Mouse (Mus musculus): ENCODE data around the gene Hcn3.

Gene Hcn3

DNA sequence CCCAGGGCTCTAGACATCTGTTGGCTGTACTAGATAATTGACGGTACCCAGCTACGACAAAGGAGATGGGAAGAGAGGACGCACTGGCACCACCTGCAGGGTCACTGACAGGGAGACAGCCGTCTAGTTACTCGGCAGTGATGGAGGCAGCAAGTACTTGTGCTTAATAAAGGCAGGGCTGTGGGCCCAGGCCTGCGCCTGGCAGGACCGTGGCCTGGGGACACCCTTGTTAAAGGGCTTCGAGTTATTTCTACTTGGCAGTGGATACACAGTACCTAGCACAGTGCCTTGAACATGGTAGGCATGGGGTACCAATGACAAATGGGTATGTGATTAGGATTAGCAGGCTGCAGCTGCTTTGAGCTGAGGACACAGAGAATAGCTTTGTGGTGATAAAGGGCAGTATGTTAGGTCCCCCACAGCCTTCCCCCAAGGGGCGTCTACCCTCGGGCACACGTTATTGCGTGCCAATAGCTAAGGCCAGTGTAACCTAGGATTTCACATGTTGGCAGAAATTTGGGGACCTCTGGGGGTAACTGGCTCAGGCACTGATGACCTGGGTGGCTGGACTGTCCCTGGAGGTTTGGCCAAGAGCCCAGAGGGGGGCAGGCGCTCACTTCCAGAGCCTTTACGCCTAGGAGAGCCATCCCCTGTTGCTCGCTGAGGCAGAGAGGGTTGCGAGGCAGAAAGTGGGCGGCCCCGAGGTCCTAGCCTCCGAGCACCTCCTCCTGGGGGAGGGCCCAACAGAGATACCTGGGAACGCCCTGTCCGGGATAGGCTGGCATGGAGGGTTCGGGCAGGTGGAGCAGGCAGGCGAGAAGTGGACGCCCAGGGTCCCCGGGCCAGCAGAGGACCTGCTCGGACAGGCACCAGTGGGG, 12.7 kb downstream of the Hcn3 start:
- DNase-seq (ENCODE audit: low spot score in 2 of 2): no peak

DNA sequence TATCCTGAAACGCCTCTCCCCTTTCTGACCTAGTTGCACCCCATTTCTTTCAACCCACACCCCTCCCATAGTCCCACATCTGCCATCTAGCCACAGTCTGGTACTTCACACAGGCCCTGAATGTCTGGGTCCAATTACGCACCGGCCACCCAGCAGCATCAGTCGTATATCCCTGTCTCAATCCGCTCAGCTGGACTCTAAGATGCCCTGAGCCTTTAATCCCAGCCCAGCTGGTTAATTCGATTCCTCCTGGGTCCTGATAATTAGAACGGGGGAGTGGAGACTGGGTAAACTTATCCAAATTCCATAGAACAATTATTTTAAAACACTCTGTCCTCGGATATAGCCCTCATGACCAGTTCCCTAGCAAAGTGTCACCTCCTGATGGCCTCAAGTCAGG, 14.4 kb downstream of the Hcn3 start:
- no peak for DNase-seq (ENCODE audit: low spot score in 2 of 2)

DNA sequence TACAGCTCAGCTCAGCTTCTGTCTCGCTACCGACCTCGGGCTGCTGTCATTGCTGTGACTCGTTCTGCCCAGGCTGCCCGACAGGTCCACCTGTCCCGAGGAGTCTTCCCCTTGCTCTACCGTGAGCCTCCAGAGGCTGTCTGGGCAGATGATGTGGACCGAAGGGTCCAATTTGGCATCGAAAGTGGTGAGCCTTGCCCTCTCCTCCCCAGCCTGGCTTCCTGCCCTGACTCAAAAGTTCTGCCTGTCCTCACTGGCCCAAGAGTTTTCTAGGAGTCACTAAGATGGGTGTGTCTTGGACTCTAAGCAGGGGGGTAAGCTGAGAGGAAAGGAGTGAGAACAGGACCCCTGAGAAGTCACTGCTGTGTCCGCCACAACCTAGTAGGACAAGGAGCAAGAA, 15.2 kb downstream of the Hcn3 start:
- DNase-seq (ENCODE audit: low spot score in 2 of 2): no peak

DNA sequence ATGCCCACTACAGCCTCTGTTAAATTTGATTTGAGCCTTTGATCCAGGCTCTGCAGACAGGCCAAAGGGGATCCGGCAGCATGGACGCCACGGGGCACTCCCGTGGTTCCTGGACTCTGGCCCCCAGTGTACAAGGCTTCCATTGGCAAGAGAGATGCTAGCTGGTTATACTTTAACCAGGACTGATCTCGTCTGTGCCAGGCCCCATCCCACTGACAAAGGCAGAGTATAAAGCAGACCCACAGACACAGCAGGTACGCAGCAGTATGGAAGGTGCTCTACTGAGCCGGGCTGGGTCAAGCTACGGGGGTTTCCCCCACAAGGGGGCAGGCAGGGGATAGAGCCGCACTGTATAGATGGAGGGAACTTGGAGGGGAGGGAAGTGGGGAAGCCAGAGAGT, 23.6 kb downstream of the Hcn3 start:
- no peak for DNase-seq (ENCODE audit: low spot score in 2 of 2)

DNA sequence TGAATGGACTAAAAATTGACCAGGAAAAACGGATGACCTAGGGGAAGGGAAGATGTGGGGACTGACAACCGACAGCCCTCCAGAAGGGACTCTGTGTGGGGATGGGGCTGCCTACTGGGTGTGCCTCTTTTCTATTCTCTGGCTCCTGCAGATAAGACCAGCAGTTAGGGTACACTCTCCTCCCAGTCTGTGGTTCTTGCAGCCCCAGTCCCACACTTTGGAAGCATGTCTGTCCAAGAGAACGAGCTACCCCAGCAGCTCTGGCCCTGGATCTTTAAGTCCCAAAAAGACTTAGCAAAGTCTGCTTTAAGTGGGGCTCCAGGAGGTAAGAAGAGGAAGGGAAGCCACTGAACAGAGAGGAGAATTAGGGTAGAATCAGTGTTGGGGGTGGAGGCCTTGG, 24.0 kb downstream of the Hcn3 start, which contains the start of gene Pklr:
TSS of gene Pklr (plus strand) at position 185 of the 400 bp plus-strand sequence.
- DNase-seq (ENCODE audit: low spot score in 2 of 2): no peak

DNA sequence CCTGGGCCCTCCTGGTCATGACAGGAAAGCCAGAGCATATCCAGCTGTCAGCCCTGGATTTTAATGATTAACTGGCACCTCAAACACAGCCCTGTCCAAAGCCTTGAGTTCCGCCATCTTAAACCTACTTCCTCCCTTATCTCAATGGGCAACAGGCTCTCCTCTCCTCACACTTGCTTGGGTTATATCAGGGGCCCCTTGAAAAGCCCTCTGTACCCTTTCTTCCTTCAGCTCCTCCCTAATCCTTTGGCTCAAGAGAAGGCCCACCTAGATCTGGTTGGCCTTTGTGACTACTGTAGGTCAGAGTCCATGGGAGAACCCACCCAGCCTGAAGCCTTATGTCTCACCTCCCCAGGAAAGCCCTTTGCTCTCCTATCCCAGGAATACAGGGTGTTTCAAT, 26.2 kb downstream of the Hcn3 start:
- DNase-seq (ENCODE audit: low spot score in 2 of 2): no peak

DNA sequence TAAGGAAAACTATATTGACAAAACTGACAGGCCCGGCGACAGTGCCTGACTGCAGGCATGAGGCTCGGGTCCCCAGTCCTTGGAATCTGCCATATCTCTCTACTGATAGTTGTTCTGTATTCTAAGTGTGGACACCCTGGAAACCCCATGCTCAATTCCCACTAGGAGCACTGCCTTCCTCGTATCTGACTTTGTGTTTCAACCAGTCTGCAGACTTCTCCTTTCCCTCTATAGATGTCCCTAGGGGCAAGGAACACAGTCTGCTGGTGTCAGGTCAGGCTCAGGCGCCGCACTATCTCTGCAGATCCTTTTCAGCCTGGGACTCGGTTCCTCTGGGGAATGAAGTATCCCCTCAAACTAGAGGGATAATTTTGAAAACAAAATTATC, 26.9 kb downstream of the Hcn3 start:
- DNase-seq (ENCODE audit: low spot score in 2 of 2): no peak

DNA sequence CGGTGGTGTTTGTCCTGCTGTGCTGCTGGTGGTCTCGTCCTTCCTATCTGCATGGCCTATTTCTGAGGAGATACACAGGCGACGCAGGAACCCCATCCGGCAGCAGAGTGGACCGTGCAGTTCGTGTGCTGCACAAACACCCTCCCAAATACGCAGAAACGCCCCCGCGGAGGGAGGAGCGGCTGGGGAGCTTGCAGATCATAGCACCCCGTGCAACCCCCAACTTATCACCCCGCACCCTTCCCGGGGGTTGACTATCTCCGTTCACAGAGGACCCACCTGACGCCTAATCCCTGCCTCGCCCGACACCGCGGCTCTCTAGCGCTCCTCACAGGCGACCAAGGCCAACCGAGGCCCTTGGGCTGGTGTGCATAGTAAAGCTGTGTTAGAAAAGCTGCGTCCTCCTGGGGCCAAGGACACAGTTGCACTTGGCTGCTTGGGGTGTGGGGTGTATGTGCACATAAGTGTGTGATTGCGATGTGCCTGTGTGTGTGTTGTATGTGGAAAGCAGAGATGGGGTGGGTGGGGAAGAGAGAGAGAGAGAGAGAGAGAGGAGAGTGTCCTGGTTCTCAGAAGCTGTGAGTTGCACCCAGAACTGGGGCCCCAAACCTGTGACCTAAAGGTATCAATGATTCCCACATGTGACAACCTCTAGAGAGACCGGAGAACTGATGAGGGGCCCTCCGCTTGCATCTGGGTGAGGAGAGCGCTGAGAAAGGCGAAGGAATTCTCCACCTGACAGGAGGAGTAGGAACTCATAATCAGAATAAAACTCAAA, 27.5 kb downstream of the Hcn3 start:
- DNase-seq (ENCODE audit: low spot score in 2 of 2): peak in 1 of 2 experiments; percentile 63

DNA sequence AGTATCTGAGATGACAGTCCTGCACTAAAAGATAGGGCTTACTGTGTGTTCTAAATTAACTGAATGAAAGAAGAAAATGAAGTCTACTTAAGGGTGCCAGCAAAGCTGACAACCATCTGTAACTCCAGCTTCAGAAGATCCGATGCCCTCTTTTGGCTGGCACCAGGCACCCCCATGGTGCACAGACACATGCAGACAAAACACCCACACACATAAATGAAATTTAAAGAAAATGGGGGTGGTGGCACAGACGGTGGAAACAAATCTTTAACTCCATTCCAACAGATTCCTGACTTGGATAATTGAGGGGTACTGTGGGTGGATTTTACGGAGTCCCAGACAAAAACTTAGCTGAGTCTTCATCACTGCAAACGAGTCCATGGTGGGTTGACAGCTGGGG, 28.2 kb downstream of the Hcn3 start:
- no peak for DNase-seq (ENCODE audit: low spot score in 2 of 2)

DNA sequence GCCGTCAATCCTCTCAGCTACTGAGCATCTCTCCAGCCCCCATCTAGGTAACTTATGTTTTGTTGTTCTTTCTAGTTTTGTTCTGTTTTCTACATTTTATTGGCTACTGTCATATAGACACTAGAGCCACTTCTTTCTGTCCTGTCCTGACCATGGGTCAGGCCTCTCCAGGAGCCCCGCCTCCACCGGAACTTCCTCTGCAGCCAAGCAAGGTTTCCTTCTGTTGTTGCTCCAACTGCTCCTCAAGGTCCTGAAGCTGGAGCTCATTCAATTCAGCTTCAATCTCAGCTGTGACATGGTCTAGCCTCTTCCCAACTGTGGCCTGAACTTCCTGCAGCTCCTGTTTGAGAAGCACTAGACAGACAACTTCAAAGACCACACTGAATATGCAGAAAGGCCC, 30.1 kb downstream of the Hcn3 start:
- no peak for DNase-seq (ENCODE audit: low spot score in 2 of 2)

DNA sequence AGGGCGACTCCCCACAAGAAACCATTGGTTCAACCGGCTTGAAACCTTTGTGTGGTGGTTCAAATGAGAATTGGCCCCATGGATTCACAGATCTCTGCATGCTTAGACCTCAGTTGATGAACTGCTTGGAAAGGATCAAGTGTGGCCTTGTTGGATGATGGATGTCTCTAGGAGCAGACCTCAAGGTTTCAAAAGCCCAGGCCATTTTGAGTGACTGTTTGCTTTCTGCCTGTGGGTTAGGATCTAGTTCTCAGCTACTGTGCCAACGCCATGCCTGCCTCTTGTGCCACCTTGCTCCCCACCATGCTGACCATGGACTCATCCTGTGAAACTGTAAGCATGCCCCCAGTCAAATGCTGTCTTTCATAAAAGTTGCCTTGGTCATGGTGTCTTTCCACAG, 34.0 kb downstream of the Hcn3 start:
- DNase-seq (ENCODE audit: low spot score in 2 of 2): no peak

DNA sequence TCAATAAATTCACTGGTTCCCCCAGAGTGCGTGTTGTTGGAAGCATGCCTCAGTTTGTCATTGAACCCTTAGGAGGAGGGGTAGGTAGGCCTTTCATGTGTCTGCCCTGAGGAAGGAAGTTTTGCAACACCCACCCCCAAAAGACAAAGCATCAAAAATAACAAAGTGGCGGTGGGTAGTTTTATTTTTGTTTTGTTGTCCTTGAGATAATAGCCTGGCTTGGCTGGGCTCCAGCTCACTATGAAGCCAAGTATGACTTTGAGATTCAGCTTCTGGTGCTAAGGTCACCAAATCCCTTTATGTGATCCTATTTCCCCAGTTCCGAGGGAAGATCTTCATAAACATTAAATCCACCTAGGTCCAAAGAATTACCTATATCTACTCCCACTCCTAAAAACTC, 35.8 kb downstream of the Hcn3 start:
- DNase-seq (ENCODE audit: low spot score in 2 of 2): no peak

DNA sequence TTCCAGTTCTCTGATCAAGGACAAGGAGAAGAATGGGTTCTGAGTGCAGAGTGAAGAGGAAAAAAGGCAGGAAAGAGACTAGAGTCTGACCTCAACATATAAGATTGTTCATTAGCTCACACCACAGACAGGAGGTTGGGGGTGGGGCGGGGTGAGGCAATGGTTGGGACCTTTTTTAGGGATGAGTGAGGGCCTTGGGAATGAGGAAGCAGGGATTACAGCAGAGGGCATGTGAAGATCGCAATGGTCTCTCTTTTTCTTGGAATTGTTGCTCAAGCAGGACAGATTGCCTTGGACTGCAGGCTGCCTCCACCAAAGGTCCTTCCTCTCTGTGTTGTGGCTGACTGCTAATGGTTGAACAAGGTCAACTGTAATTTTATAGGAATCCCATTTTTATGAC, 36.7 kb downstream of the Hcn3 start:
- DNase-seq (ENCODE audit: low spot score in 2 of 2): peak; percentile 52 to 66

DNA sequence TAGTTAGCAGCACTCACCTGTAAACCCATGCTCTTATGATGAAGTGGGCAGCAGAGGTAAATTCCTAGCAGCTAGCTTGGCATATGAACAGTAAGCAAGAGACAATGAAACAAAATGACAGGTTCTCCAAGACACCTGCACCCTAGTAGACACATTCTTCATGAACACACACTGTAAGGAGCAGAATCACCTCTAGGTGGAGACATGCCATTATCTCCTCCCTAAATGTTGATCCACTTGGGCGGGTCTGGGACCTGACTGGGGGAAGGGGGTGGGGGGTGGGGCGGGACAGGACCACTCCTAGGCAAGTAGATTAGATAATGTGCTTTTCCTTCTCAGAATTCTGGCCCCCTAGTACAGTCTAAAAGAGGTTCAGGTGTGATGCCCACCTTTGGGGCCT, 44.5 kb downstream of the Hcn3 start:
- DNase-seq (ENCODE audit: low spot score in 2 of 2): no peak

DNA sequence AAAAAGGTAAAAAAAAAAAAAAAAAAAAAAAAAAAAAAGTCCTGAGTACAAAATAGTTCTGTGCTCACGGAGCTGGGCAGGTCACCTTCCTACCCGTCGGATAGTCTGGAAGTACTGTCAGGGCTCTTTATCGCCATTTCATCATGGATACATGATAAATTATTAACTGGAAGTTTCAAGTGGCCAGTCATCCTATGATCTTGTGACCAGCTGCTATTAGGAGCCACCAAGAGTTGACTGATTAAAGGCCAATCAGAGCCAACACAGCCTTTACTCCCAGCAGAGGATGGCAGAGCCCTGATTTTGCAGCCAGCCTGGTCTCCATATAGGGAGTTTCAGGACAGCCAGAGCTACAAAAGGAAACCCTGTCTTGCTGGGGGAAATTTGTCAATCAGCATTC, 46.9 kb downstream of the Hcn3 start:
- DNase-seq (ENCODE audit: low spot score in 2 of 2): no peak

DNA sequence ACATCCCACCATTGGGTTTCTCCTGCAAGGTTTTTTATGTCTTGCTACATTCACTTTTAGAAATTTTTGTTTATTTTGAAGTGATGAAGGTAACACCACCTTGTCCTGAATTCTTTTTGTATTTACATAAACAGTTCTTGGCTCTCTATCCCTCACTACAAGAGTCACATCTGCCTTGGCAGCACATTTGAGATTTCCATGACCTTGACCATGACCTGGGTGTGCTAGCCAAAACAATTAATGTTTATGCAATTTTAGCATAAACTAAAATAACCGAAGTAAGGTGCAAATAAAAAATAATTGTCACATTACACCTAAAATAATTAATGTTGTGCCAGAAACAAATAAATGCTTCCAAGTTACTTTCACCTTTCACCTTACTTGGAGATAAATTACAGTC, 51.9 kb downstream of the Hcn3 start:
- no peak for DNase-seq (ENCODE audit: low spot score in 2 of 2)

DNA sequence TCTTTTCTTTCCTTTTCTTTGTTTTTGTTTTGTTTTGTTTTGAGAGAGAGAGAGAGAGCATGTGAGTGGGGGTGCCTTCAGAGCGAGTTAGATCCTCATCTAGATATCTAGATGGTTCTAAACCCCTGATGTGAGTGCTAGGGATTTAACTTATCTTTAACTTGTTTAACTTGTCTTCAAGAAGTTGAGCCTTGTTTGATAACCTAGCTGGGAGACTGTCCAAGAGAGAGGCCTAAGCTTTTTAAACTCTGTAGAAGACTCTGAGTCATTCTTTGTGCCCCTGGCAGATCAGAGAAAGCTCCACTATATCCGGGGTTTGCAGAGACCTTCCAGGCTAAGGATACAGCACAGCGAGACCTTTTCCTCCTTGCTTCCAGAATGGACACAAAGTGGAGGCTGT, 52.5 kb downstream of the Hcn3 start:
- DNase-seq (ENCODE audit: low spot score in 2 of 2): no peak

DNA sequence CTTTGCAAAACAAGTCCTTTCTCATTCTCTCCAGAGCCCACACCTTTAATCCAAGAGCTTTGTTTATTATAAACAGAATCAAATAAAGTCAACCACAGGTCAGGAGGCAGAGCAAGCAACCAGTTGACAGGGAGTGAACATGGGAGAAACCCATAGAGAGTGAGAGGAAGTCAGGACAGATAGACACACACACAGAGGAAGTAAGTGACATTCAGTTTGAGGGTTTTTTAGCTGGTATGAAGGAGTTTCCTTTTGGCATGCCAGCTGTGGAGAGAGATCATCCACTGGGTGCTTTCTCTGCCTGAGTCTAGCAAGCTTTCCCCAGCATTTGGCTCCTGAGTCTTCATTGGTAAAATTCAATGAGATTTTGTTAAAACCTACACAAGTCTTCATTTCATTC, 53.1 kb downstream of the Hcn3 start:
- no peak for DNase-seq (ENCODE audit: low spot score in 2 of 2)

DNA sequence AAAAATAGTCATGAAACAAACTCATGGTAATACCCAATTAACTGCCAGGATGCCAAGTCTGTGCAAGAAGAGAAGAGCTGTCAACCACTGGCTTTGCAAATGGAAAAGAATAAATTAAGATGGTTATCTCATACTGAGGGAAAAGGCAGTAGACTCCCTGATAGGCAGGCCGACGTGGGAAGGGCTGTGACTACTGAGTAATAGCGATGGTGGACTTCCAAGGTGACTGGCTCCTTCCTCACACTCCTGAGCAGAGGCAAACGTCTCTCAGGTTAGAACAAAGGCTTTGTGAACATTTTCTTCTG, 56.8 kb downstream of the Hcn3 start:
- no peak for DNase-seq (ENCODE audit: low spot score in 2 of 2)

DNA sequence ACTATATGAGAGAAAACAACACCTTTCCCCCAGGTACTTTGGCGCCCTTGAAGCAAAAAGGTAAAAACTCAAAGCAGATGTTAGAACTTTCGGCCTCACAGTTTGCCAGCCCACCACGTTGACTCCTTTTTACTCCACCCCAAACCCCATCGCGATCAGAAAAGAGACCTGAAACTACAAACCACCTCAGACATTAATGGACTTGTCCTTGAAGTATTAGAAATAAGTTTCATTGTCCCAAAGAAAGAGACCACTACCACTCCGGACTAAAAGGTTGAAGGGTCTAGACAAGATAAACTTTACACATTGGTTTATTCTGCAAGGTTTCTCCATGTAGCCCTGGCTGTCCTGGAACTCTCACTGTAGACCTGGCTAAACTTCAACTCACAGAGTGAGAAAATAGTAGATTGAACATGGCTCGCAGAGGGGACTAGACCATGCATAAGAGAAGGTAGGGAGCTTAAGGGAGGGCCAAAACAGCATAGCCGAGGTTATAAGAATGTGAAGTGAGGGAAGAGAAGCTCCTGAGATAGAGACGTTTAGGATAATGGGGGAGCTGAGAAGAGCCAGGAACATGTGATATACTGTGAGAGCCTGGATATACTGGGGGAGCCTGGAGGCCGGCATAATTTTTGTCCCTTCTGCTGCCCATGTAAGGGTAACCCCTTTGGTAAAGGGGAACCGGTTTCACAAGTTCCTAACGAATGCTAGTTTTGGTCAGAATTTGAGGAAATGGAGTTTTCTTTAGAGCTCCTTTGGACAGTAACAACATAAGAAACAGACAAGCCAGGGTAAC, 57.3 kb downstream of the Hcn3 start:
- DNase-seq (ENCODE audit: low spot score in 2 of 2): no peak

DNA sequence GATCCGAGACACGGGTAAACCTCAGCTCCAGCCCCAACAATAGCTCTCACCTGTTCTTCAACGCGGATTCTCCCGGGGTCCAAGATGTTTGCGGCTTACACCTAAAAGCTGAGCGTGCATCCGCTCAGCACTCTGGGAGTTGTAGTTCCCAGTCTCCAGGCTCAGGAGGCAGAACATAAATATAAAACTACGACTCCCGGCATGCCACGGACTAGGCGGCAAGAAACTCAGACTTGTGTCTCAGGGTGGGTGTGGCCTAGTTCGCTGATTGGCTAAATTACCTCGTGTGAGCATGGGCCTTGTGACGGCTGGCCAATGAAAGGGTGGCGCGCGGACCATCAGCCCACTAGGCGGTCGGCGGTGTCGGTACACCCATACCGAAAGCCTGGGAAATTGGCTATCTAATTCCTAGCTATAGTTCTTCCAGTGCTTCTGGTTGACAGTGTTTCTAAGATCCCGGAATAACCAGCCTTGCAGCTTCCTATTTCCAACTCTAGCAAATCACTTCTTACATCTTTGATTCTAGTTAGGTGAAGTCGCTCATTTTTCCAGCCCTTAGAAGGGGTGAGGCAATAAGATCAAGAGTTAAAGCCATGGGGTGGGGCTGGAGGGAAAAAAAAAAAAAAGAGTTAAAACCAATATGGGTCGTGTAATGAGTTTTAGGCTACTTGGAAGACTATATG, 58.0 kb downstream of the Hcn3 start, which contains the start of gene Fdps:
TSS of gene Fdps (minus strand) at position 148 of the 683 bp plus-strand sequence.
- DNase-seq (ENCODE audit: low spot score in 2 of 2): peak; percentile 91 to 93

DNA sequence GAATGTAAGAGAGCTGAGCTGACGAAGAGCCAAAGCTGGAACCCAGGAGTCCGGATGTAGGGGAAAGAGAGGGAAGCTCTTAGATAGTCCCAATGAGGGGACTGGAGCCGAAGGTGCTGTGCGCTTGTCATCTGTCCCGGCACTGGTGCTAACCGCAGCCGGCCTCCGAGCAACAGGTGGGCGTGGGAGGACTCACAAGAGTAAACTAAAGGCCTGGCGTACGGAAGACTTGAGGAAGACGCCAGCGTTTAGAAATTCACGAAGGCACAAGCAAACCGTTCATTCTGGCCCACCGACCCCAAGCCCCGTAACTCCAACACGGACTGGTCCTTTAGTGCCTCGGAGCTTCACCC, 58.6 kb downstream of the Hcn3 start:
- no peak for DNase-seq (ENCODE audit: low spot score in 2 of 2)

Data from urinary bladder, postnatal 4 days (tissue).